Mouse (Mus musculus): ENCODE measurements around the gene Upk2.

Gene Upk2

GRCm38 (mm10) chr9:44407752-44408097, 47.1 kb downstream of the Upk2 start:
- no peak for DNase-seq (ENCODE audit: low spot score)

- peak; percentile 93 for DNase-seq (ENCODE audit: low spot score)
Observed at GRCm38 (mm10) chr9:44406906-44407751, 47.6 kb downstream of the Upk2 start, which contains the start of the genes Rps25 and Trappc4. Gene Rps25, plus strand, starts transcription at chr9:44407139. Gene Trappc4, minus strand, starts transcription at chr9:44407600.

GRCm38 (mm10) chr9:44405011-44405410, 49.8 kb downstream of the Upk2 start:
- DNase-seq (ENCODE audit: low spot score): no peak
